Comparison of ENCODE assay signal across 1 mouse cellular context in the genomic region with DNA sequence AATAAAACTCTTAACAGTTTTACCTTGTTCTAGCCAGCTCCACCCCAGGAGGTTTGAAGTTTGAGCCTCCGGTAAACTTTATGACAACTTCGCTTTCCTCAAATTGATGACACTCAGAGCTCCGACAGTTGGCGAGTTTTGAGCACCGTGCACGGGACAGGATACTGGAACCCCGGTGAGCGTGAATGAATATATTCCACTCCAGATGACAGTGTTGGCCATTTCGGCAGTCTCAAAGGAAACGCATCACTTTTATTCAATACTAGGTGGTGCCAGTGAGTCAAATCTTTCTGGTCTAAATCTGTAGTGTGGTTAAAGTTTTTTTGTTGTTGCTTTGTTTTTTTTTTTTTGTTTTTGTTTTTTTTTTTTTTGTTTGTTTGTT.
TF ChIP-seq lines count a peak whose summit lies in the region.

No protein-coding gene starts in this region.

TF ChIP-seq in CH12.LX, 34 proteins besides CTCF, POLR2A, EP300 and RAD21 (continued from another document):
- TF ChIP-seq BHLHE40 (IDR thresholded peaks at IDR 0.05; ENCODE audit: low read depth, low read length): peak; percentile 50; the same call in 1 of the 2 replicates
